Mouse (Mus musculus): ENCODE results near the gene Krtap5-2. TPM values are rescaled to one million over a fixed set of nuclear protein-coding genes. Genes with fewer than 3 reads are reported as not detected.
"Not testable (repeated sequence)": the region's sequence is repeated elsewhere in the genome, so short reads cannot be mapped to it uniquely, and the experiment has no call there.

Krtap5-2 gene
- polyA plus RNA-seq, 1 experiment from 2014 or later, result not detected

GRCm38 (mm10) chr7:142135934-142136333, 39.9 kb downstream of the Krtap5-2 start, which contains the start of gene Gm39115:
Gm39115 (minus strand) TSS chr7:142136034.
- not testable (repeated sequence) for H3K36me3 ChIP-seq; H3K27ac ChIP-seq; H3K4me1 ChIP-seq (replicated peaks); H3K9me3 ChIP-seq (replicated peaks); ATAC-seq (replicated peaks; ENCODE audit: insufficient number of reproducible peaks, insufficient read depth, low FRiP score, low read depth); H3K9ac ChIP-seq; H3K27me3 ChIP-seq; H3K4me2 ChIP-seq; H3K4me3 ChIP-seq
- 38% methylated on average over 2 of the region's 2 CpGs for WGBS

GRCm38 (mm10) chr7:142134206-142134995, 41.4 kb downstream of the Krtap5-2 start:
- H3K9ac ChIP-seq, result no peak overlapping the region
- no peak overlapping the region for H3K27ac ChIP-seq
- H3K4me1 ChIP-seq (replicated peaks), result no peaks in the 10 kb centered on the region
- no peak for ATAC-seq (replicated peaks; ENCODE audit: insufficient number of reproducible peaks, insufficient read depth, low FRiP score, low read depth)
- H3K4me3 ChIP-seq, result no peak overlapping the region
- H3K27me3 ChIP-seq, result no peaks in the 10 kb centered on the region; the same call in 1 of the 2 replicates
- no peak overlapping the region for H3K4me2 ChIP-seq
- WGBS, result 44% methylated on average over 4 of the region's 4 CpGs
- no peaks in the 10 kb centered on the region for H3K36me3 ChIP-seq
- H3K9me3 ChIP-seq (replicated peaks), result no peaks in the 10 kb centered on the region

GRCm38 (mm10) chr7:142128843-142129242, 47.0 kb downstream of the Krtap5-2 start:
- Histone ChIP-seq H3K36me3 (no peaks in the 10 kb centered on the region), H3K4me1 (replicated peaks) (no peaks in the 10 kb centered on the region), H3K9ac (no peak overlapping the region), H3K4me2 (no peak overlapping the region), H3K27ac (no peak overlapping the region), H3K4me3 (no peak overlapping the region), H3K9me3 (replicated peaks) (no peaks in the 10 kb centered on the region), H3K27me3 (no peaks in the 10 kb centered on the region; the same call in 1 of the 2 replicates)
- no peak for ATAC-seq (replicated peaks; ENCODE audit: insufficient number of reproducible peaks, insufficient read depth, low FRiP score, low read depth)
- 44% methylated on average over 4 of the region's 4 CpGs for WGBS

Other genes with a start within 250 kb of the Krtap5-2 start
- 0.43 and 0.56 TPM in 2 replicates for gene Brsk2, start 226.3 kb downstream of the Krtap5-2 start, polyA plus RNA-seq (2015; fragmentation: Nextera tagmentation; extraction: Ambion mirVana)
- 43.4 and 52.7 TPM in 2 replicates for gene Mob2, start 114.9 kb downstream of the Krtap5-2 start, polyA plus RNA-seq (2015; fragmentation: Nextera tagmentation; extraction: Ambion mirVana)
- 11.5 and 12.2 TPM in 2 replicates for gene Dusp8, start 80.2 kb downstream of the Krtap5-2 start, polyA plus RNA-seq (2015; fragmentation: Nextera tagmentation; extraction: Ambion mirVana)
- not detected in 2 replicates for gene Gm45618, start 55.3 kb downstream of the Krtap5-2 start, polyA plus RNA-seq (2015; fragmentation: Nextera tagmentation; extraction: Ambion mirVana)
- gene Gm39115, start 40.0 kb downstream of the Krtap5-2 start, polyA plus RNA-seq (2015; fragmentation: Nextera tagmentation; extraction: Ambion mirVana), result not detected in 2 replicates
- gene Gm45337, start 31.4 kb downstream of the Krtap5-2 start, polyA plus RNA-seq (2015; fragmentation: Nextera tagmentation; extraction: Ambion mirVana), result not detected in 2 replicates
- gene Gm29735, start 18.9 kb downstream of the Krtap5-2 start, polyA plus RNA-seq (2015; fragmentation: Nextera tagmentation; extraction: Ambion mirVana), result not detected in 2 replicates
- gene Gm4553, start 10.3 kb downstream of the Krtap5-2 start, polyA plus RNA-seq (2015; fragmentation: Nextera tagmentation; extraction: Ambion mirVana), result not detected in 2 replicates
- gene Gm10153, start 14.4 kb upstream of the Krtap5-2 start, polyA plus RNA-seq (2015; fragmentation: Nextera tagmentation; extraction: Ambion mirVana), result not detected in 2 replicates
- gene Krtap5-3, start 25.4 kb upstream of the Krtap5-2 start, polyA plus RNA-seq (2015; fragmentation: Nextera tagmentation; extraction: Ambion mirVana), result not detected in 2 replicates
- not detected in 2 replicates for gene Gm7579, start 35.9 kb upstream of the Krtap5-2 start, polyA plus RNA-seq (2015; fragmentation: Nextera tagmentation; extraction: Ambion mirVana)
- gene Krtap5-5, start 54.0 kb upstream of the Krtap5-2 start, polyA plus RNA-seq (2015; fragmentation: Nextera tagmentation; extraction: Ambion mirVana), result not detected in 2 replicates
- gene Gm40460, start 65.1 kb upstream of the Krtap5-2 start, polyA plus RNA-seq (2015; fragmentation: Nextera tagmentation; extraction: Ambion mirVana), result not detected in 2 replicates
- gene Gm2431, start 82.3 kb upstream of the Krtap5-2 start, polyA plus RNA-seq (2015; fragmentation: Nextera tagmentation; extraction: Ambion mirVana), result not detected in 2 replicates
- not detected in 2 replicates for gene Gm4559, start 98.4 kb upstream of the Krtap5-2 start, polyA plus RNA-seq (2015; fragmentation: Nextera tagmentation; extraction: Ambion mirVana)
- gene Krtap5-1, start 121.1 kb upstream of the Krtap5-2 start, polyA plus RNA-seq (2015; fragmentation: Nextera tagmentation; extraction: Ambion mirVana), result not detected in 2 replicates
- not detected in 2 replicates for gene Krtap5-4, start 127.5 kb upstream of the Krtap5-2 start, polyA plus RNA-seq (2015; fragmentation: Nextera tagmentation; extraction: Ambion mirVana)
- 4.7 and 5.5 TPM in 2 replicates for gene Ifitm10, start 197.7 kb upstream of the Krtap5-2 start, polyA plus RNA-seq (2015; fragmentation: Nextera tagmentation; extraction: Ambion mirVana)
- gene Gm49369, start 206.7 kb upstream of the Krtap5-2 start, polyA plus RNA-seq (2015; fragmentation: Nextera tagmentation; extraction: Ambion mirVana), result 1.2 TPM in 1 of 2 replicates, not detected in the other
- gene Ctsd, start 212.0 kb upstream of the Krtap5-2 start, polyA plus RNA-seq (2015; fragmentation: Nextera tagmentation; extraction: Ambion mirVana), result 389 and 487 TPM in 2 replicates

All from heart, embryonic 15.5 days (tissue).